Mouse (Mus musculus) E14TG2a.4 (cell line): ENCODE results near the gene Prmt8.

ENCODE experiments used
- H3K27me3 ChIP-seq: 2 replicates; pipeline ENCODE4 v1.6.1; 2014; ENCODE audit warnings: low read length, control low read depth; ENCODE audit not compliant: insufficient read depth
- H3K36me3 ChIP-seq: 2 replicates; pipeline ENCODE4 v1.6.1; 2014; ENCODE audit warnings: low read length, control low read depth; ENCODE audit not compliant: insufficient read depth
- H3K4me1 ChIP-seq: replicated peaks from 2 replicates; pipeline ENCODE4 v1.6.1; 2014; ENCODE audit warnings: low read depth, low read length, control low read depth
- H3K4me3 ChIP-seq: replicated peaks from 2 replicates; pipeline ENCODE4 v1.5.1; 2014; ENCODE audit warnings: mild to moderate bottlenecking, low read length
- H3K9me3 ChIP-seq: 2 replicates; pipeline ENCODE4 v1.6.1; 2014; ENCODE audit warnings: low read length, control low read depth
- CTCF ChIP-seq: conservative IDR thresholded peaks from 2 replicates; pipeline ENCODE4 v1.5.1; 2014; ENCODE audit warnings: low read length
- NANOG ChIP-seq: IDR thresholded peaks from 2 replicates; pipeline ENCODE4 v1.6.1; 2014; ENCODE audit warnings: borderline replicate concordance, low read length, mixed read lengths
- POU5F1 ChIP-seq: IDR thresholded peaks from 2 replicates; pipeline ENCODE4 v1.6.1; 2014; ENCODE audit warnings: low read length, borderline replicate concordance

The Prmt8 gene

DNA sequence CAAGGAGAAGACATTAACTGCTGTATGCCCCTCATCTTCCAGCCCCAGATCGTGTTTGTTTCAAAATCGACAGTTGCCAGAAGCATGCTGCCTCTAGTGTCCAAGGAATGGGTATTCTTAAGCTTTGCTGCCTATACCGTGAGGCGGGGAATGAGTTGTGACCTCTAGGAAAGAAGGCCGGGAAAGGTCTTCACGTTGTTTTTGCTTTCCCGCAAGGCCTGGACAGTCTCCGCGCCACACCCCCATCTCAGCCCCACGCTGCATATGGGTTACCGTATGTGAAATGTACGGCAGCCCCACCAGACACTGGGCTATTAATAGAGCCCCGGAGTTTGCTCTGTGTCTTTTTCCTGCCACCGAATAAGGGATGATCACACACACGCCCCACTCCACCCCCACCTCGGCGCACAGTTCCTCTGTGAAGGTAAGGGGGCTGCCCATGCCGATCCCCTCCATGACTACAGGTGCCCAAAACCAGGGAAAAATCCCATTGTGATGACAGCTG is 2.0 kb downstream of the Prmt8 start:
- Histone ChIP-seq H3K4me3 (peak overlapping the region; percentile 86), H3K9me3 (no peaks in the 10 kb centered on the region), H3K4me1 (peaks cover 64% of the 10 kb centered on the region), H3K27me3 (peaks cover 58% of the 10 kb centered on the region), H3K36me3 (peaks cover 20% of the 10 kb centered on the region; the same call in 1 of the 2 replicates)
- TF ChIP-seq CTCF (no peak), NANOG (no peak), POU5F1 (no peak)

DNA sequence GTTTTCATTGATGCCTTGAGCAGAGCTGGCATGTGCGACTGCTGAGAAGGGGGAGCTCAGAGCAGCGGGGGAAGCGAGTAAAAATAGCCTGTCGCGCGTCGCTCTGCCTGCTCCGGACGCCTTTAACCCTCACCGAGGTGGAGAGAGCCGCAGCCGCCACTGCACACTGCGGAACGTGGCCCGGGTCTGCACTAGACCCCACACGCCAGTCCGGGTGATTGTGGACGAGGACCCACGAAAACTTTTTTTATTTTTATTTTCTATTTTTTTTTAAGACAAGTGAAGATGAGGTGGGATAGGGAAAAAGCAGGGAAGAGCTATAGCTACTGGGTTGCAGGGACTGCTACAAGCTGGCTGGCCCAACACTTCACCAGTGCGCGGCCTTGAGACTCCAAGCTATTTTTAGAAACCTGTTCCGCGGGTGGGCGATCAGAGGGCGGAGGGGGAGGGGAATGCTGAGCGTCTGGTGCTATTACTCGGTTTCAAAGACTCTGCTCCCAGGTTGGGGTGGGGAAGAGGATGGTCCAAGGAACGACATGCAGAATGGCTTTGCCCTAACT is 2.6 kb downstream of the Prmt8 start:
- H3K36me3 ChIP-seq = peaks cover 25% of the 10 kb centered on the region; the same call in 1 of the 2 replicates
- TF ChIP-seq NANOG = no peak
- no peak for TF ChIP-seq CTCF
- TF ChIP-seq POU5F1 = no peak
- peaks cover 53% of the 10 kb centered on the region for H3K27me3 ChIP-seq
- H3K4me3 ChIP-seq = peak overlapping the region; percentile 86
- H3K4me1 ChIP-seq = peaks cover 60% of the 10 kb centered on the region
- no peaks in the 10 kb centered on the region for H3K9me3 ChIP-seq

DNA sequence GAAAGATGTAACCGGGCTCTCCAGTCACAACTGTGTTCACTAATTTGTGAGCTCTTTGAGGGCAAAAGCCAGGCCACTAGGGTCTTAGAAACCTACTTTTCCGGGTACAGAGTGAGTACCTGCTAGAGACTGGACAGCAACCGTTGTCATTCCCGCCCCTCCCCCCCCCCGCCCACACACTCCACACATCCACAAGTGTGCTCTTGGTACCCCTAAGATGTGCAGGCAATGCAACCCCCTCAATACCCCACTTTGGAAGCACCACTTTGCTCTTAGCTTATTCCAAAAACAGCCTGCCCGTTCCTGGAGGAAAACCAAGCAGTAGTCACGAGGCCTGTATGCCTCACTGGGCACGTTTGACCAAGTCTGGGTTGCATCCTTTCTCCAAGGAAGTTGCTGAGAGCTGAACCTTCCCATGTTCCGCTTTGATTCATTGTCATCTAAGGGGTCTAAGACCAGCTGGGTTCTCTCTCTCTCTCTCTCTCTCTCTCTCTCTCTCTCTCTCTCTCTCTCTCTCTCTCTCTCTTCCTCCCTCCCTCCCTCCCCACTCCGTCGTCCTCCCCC is 3.1 kb downstream of the Prmt8 start:
- H3K9me3 ChIP-seq = no peaks in the 10 kb centered on the region
- TF ChIP-seq CTCF (no peak), POU5F1 (no peak), NANOG (no peak)
- H3K36me3 ChIP-seq = peaks cover 31% of the 10 kb centered on the region
- H3K4me1 ChIP-seq = peaks cover 56% of the 10 kb centered on the region
- peaks cover 50% of the 10 kb centered on the region for H3K27me3 ChIP-seq
- peak overlapping the region; percentile 32; the same call in 1 of the 2 replicates for H3K4me3 ChIP-seq

DNA sequence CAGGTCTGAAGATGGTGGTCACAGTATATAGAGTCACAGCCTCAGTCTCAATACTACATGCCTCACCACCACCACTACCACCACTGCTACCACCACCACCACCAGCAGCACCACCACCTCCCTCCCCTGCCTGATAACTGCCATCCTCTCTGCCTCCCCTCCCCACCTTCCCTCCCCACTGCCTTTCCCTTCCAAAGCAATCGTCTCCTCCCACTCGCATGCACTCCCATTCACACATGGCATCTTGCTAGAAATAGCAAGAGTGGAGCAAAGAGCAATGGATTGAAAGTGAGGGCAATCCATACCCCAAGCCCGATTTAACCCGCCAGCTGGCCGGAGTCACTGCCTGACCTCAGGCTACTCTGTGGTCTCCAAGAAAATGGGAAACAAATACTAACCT is 3.7 kb downstream of the Prmt8 start:
- Histone ChIP-seq H3K9me3 (no peaks in the 10 kb centered on the region), H3K4me3 (peak overlapping the region; percentile 32; the same call in 1 of the 2 replicates), H3K36me3 (peaks cover 37% of the 10 kb centered on the region), H3K4me1 (peaks cover 56% of the 10 kb centered on the region), H3K27me3 (peaks cover 44% of the 10 kb centered on the region)
- TF ChIP-seq CTCF (no peak), POU5F1 (no peak), NANOG (no peak)

DNA sequence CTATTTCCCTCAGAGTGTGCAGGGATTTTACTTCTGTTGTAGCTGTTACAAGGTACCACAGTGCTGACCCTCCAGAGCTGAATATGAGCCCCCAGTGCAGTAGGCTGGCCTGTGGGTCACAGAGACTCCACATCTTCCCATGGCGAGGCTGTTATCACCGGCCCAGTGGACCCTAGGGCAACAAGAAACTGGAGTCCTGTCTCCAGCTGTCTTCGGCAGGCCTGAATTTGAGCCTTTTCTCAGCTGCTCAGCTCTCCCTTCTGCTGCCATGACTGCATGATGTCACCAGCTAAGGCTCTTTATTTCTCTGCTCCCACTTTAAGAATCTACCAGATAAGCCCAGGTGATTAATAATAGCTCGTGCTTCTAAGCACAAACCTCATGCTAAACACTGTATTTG is 11.0 kb downstream of the Prmt8 start:
- H3K9me3 ChIP-seq = no peaks in the 10 kb centered on the region
- H3K36me3 ChIP-seq = peaks cover 57% of the 10 kb centered on the region
- peaks cover 7% of the 10 kb centered on the region for H3K27me3 ChIP-seq
- no peak overlapping the region for H3K4me3 ChIP-seq
- no peak for TF ChIP-seq CTCF
- no peak for TF ChIP-seq NANOG
- TF ChIP-seq POU5F1 = no peak
- H3K4me1 ChIP-seq = peaks cover 60% of the 10 kb centered on the region

DNA sequence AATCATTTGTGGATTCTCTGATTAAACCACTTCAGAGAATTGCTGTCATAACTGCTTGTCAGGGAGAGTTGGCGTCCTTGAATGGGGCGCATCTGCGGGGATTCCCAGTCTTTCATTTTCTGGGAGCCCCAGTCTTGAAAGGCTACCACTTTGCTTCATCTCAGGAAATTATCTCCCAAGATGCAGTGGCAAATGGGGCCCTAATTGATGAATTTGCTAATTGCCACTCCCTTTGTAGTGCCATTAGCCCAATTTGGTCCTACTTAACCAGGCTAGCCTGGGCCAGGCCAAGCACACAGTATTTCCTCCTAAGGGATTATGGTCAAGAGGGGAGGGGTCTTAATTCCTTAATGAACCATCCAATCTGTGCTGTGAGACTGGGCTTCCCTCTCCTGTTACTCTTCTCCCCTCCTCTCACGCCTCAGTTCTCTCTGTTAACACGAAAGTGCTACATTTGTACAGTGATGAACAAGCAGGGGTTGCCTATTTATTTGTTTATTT is 11.6 kb downstream of the Prmt8 start:
- Histone ChIP-seq H3K9me3 (no peaks in the 10 kb centered on the region), H3K27me3 (peaks cover 7% of the 10 kb centered on the region), H3K4me3 (no peak overlapping the region), H3K36me3 (peaks cover 51% of the 10 kb centered on the region), H3K4me1 (peaks cover 60% of the 10 kb centered on the region)
- TF ChIP-seq CTCF (no peak), POU5F1 (no peak), NANOG (no peak)

DNA sequence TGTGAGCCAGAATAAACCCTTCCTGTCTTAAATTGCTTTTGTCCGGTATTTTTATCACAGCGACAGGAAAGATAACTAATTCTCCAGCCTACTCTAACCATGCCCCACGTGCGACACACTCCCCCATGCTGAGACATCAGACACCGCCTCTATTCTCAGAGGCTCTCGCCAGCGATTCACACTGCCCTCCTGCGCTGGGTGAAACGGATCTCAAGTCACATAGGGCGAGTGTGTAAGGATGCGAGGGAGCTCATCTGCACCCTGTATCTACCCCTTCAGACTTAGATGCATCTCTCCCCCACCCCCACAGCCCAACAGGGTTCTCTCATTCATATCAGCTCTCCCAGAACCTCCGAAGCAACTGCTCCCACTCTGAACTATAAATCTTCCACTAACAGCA is 12.4 kb downstream of the Prmt8 start:
- Histone ChIP-seq H3K4me1 (peaks cover 57% of the 10 kb centered on the region), H3K27me3 (peaks cover 7% of the 10 kb centered on the region; the same call in 1 of the 2 replicates), H3K9me3 (no peaks in the 10 kb centered on the region), H3K36me3 (peaks cover 43% of the 10 kb centered on the region), H3K4me3 (no peak overlapping the region)
- TF ChIP-seq NANOG (no peak), POU5F1 (no peak), CTCF (no peak)

DNA sequence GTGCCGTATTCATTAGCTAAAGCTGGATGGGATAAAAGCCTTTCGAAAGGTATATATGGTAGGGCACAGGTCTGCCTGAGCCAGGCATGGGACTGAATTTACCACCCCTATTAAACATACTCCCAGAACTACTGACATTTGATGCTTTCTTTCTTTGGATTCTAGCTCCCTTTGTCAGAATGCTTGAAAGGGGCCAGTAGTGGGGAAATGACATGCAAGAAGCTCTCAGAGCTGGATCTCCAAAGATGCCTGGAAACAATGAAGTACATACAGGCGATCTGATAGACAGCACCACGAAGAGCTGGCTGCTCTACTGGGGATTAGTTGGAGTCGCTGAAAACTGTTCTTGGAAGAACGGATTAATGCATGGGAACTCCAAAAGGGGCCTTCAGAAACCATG is 16.0 kb downstream of the Prmt8 start:
- TF ChIP-seq CTCF = no peak
- no peak for TF ChIP-seq POU5F1
- TF ChIP-seq NANOG = no peak
- H3K4me1 ChIP-seq = peaks cover 27% of the 10 kb centered on the region
- peaks cover 7% of the 10 kb centered on the region; the same call in 1 of the 2 replicates for H3K27me3 ChIP-seq
- H3K9me3 ChIP-seq = no peaks in the 10 kb centered on the region
- H3K4me3 ChIP-seq = no peak overlapping the region
- peaks cover 25% of the 10 kb centered on the region for H3K36me3 ChIP-seq
